Mouse (Mus musculus) hindlimb bud, embryonic 11.5 days (tissue): Measurements from ENCODE around the gene Kctd13.

ENCODE experiments used
- DNase-seq: peaks from one replicate; pipeline ENCODE4 v3.0.0-alpha.2; 2012; ENCODE audit warnings: low read depth, low spot score; ENCODE audit errors: extremely low spot score

Kctd13 gene

DNA sequence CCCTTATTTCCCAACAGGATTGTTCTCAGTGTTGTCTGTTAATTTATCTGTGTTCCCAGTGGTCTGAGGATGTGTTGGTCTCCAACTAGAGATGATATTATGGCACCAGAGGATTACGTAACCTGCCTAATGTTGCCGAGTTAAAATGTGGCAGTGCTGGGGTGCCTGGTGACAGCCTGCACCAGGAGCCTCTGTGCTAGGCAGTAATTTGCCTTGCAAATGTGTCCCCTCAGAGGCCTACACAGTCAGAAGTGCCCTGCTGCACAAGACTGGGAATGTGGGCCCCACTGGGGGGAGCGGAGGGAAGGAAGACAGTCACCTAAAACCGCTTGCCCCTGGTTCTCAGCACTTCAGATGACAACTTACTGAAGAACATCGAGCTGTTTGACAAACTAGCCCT lies 13.1 kb downstream of the Kctd13 start:
- no peak for DNase-seq

DNA sequence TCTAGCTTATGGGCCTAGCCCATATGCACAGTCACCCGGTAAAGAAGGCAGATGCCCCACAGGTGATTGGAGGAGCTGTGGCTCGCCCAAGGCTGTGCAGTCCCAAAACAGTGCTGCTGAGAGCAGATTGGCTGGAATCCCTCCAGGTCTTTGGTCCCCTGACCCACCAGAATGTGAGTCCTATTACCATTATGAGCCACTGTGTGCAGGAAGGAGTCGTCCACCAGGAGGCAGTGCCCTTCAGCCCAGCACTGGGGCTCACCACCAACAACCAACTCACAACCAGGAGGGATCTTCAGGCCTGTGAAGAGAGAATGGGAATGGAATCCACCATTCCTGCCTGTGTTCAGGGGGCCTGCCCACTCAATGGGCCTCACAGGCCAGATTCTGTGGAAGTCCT lies 17.9 kb downstream of the Kctd13 start:
- no peak for DNase-seq

DNA sequence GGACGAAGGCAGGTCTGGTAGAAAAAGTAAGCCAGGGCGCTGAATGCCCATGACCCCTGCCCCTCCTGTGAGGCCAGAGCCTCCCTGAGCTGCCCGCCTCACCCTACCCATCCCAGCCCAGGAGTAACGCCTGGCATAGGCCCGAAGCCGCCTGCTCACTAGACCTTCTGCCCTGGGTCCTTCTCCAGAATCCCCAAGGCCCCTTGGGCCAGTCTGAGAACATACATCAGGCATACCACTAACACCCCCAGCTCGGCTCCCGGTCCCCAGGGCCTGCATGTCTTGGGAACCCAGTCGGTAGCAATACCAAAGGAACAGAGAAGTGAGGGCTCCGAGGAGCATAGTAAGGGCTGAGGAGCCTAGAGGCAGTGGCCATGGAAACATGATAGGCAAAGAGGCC lies 19.9 kb downstream of the Kctd13 start:
- DNase-seq = no peak

DNA sequence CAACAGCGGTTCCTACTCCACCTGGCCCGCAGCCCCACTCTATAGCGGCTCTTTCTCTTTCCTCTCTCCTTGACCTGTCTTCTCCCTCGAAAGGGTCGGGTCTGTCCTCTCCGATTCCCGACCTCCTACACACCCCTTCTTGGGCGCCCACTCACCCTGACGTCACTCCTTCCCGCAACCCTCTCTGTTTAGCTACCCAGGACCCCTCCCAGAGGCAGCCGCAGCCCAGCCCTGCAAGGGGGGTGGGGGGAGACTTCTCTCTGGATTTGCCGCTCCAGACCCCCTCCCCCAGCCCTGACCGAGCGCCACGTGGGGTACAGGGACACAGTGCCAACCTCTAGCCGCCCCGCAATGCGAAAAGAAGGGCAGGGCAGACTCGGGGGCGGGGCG lies 20.7 kb downstream of the Kctd13 start, which contains the start of gene Asphd1:
Gene Asphd1, minus strand, starts transcription at position 180 of the 390 bp plus-strand sequence.
- no peak for DNase-seq

DNA sequence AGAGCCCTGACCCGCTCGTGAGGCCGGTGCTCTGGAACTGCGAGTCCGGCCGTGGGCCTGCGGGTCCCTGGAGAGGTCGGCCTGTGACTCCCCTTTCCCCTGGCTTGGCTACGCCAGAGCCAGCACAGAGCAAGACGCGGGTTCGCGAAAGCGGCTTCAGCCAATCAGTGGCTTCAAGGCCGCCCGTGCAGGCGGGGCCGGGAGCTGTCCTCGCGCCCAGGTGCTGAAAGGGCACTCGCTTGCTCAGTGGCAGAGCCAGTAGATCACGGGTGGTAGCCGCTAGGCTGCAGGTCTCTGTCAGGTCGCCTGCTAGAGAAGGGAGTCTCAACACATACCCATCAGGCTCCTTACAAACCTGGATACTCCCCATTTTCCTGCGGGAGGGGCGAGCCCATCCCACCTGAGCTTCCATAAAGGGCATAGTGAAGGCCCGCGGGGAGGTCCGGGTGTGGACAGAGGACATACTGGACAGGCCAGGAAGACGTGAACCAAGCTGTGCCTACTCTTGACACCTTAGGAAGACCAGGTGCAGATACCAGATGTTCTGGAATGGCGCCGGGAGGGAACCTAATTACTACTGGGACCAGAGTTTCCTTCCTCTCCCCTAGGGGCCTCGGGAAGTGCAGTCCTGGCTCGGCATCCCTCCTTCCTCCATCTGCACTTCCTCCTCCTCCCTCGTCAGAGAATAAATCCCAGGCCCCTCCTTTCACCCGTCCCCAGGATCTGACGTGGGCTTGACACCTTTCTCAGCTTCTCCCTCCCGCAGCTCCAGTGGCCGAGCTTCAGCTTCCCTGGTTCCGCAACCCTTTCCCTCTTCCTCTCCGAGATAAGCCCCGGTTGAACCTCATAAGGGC lies 21.3 kb downstream of the Kctd13 start, which contains the start of gene Sez6l2:
Gene Sez6l2, plus strand, starts transcription at position 771 of the 854 bp plus-strand sequence.
- peak; percentile 57 for DNase-seq

DNA sequence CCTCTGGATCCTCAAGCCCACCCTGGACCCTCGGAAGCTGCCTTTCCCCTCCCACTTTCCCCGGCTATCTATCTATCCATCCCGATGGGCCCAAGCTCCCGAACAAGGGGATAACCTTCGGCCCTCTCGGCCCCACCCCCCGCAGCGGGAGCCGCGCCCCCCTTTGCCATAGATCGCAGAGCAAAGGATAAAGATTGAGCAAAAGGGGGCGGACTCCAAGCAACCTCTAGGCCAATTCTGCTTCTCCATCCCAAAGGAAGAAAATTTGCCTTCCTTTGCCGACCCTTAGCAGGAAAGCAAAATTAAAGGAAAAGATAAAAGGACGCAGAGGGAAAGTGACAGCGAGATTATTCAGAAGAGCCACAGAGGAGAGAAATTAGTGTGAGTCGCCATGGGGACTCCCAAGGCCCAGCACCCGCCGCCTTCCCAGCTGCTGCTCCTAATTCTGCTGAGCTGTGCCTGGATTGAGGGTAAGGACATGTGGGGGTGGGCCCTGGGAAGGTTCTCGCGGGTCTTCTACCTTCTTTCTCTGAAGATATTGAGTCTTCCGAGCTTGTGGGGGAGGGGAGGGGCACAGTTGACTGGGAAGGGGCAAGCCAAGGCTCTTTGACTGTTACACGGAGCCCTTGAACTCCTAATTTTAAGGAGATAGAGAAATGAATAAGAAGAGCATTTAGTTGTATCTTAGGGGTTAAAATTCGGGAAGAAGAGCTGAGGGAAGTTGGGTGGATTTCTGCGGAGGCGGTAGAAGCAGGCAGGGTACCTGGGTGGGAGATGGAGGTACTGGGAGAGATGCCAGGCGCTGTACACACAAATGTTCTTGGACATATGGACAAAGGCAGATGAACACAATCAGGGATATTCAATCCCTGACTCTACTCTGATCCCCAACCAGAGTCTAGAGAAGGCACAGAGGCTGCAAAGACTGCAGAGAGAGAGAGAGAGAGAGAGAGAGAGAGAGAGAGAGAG lies 22.3 kb downstream of the Kctd13 start:
- DNase-seq = no peak

DNA sequence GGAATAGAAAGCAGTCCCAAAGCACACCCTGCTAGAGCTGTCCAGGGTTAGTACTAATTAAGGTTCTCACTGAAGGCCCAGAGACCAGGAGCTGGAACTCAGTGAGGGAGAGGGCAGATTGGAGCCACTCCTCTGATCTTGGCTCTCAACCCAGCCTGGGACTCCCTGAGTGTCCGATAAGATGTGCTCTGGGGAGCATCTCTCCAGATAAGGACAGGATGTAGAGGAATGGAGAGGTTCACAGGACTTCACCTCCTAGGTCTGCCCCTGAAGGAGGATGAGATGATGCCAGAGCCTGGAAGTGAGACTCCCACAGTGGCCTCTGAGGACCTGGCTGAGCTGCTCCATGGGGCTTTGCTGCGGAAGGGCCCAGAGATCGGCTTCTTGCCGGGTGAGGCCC lies 23.1 kb downstream of the Kctd13 start:
- DNase-seq = no peak

DNA sequence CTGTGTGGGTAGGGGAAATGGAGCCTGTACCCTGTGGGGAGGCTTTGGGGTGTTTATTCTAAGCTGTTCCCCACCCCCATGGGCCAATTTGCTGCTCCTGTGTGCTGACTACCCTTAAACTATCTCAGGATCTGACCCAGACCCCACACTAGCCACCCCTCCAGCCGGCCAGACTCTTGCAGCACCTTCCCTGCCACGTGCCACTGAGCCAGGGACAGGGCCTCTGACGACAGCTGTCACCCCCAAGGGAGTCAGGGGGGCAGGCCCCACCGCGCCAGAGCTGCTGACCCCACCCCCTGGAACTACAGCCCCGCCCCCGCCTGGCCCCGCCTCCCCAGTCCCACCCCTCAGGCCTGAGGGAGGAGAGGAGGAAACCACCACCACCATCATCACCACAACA lies 24.0 kb downstream of the Kctd13 start:
- no peak for DNase-seq

DNA sequence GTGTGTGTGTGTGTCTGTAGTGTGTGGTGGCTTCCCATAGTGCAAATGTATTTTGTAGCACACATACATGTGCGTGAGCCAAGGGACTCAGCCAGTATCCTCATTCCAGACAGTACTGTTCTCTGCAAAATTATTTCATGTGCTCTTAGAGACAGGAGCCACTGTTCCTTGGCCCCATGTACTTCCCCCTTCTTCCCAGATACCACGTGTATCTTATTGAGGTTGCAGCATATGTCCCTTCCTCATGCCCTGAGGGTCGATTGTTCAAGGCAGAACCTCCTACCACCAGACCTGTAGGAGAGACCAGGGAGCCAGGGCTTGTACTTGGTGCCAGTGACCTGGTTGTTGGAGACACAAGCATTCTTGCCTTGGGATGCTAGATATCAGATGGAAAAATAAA lies 26.4 kb downstream of the Kctd13 start:
- DNase-seq = no peak

DNA sequence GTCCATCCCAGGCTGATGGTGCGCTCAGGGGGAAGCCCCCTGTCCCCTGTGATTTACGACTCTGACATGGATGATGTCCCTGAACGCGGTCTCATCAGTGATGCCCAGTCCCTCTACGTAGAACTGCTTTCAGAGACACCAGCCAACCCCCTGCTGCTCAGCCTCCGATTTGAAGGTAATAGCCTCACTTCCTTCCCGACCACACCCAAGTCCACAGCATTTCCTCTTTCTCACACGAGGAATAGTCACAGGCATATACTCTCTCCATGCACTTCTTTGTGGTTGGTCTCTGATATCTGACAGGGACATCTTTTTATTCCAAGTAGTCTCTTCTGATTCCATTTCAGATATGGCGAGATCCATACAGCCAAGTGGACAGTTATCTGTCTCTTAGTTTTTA lies 31.1 kb downstream of the Kctd13 start:
- DNase-seq = no peak

DNA sequence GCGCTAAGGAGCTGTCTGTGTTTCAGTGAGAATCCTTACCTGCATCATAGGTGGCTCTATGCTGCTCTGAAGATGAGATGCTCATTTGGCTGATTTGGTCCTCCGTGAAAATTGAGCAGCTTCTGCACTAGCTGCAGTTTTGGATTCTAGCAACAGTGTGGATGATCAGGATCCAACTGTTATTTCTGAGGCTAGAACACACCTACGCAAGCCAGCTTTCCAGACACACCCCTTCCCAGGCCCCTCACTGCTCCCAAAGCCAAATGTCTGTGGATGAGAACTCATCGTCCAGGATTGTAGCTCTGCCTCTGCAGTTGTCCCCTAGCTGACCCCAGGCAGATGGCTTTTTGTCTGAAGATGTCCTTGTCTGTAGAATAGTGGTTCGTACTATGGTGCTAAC lies 32.4 kb downstream of the Kctd13 start:
- DNase-seq = no peak

DNA sequence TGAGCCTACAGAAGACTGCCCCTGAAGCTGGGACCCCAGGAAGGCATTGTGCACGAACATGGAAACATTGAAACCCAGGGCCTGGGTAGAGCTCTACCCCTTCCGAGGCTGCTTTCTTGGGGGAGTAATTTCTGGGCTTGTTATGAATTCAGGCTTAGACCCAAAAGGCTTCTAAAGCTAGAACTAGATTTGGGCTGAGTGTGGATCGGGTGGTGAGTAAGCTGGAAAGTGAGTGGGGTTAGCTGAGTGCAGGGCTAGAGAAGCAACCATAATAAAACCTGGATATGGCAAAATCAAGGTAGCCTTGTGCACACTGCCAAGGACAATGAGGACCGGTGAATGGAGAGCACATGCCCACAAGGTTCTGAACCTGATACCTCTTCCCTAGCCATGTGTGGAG lies 33.3 kb downstream of the Kctd13 start:
- no peak for DNase-seq

DNA sequence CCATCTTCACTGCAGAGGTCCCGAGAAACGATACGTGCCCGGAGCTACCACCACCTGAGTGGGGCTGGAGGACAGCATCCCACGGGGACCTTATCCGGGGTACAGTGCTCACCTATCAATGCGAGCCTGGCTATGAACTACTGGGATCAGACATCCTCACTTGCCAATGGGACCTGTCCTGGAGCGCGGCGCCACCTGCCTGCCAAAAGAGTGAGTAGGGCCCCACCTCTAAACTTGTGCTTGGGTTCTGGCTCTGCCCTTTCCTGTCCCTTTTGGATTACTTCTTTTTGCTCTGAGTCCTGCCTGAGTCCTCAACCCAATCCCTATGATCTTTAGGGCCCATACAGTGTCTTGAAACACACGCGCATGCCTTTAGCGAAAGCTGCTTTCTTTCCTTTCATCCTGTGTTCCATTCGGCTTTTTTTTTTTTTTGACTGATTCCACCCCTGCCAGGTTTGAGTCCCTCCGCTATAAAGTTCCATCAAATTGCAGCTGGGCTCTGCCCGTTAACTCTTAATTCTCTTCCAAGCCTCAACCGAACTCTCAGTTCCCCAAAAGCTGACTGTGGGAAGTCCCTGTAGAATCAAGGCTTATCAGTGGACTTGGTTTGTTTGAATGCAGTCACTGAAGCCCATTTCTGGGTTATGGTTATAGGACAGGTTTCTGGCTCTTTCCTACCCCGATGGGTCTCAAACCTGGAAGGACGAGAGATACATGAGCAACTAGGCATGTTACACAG lies 35.0 kb downstream of the Kctd13 start:
- no peak for DNase-seq

DNA sequence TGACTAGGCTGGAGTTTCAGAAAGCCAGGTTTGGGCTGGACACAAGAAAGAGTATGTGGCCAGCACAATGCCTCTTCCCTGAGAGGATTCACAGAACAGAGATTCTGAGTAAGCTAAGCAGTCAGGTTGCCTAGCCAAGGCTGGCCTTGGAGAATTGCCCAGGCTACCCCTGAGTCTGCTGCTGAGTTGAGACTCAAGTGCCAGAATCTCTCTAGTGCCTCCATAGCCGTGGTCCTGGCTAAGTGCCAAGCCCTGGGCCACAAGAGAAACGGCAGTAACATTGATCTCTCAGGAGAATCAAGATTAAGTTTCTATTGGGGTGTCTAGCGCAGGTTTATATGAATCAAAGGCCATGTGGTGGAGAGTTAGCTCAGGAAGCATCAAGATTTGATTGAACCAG lies 36.9 kb downstream of the Kctd13 start:
- no peak for DNase-seq

DNA sequence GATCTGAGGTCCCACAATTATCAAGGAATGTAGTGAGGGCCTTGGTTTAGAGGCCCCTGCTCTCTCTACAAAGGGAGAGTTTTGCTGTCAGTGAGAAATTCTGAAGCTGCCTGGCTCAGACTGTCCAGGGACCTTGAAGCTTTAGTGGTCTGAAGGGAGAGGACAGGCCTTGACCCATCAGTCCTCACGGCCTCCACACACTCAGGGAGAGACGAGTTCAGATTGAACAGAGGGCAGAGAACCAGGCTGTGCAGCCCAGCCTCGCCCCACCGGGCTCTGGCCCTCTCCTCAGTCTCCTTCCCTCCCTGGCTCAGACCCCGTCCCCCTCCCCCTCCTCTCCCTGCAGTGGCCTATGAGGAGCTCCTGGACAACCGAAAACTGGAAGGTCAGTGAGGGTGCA lies 38.7 kb downstream of the Kctd13 start:
- no peak for DNase-seq

DNA sequence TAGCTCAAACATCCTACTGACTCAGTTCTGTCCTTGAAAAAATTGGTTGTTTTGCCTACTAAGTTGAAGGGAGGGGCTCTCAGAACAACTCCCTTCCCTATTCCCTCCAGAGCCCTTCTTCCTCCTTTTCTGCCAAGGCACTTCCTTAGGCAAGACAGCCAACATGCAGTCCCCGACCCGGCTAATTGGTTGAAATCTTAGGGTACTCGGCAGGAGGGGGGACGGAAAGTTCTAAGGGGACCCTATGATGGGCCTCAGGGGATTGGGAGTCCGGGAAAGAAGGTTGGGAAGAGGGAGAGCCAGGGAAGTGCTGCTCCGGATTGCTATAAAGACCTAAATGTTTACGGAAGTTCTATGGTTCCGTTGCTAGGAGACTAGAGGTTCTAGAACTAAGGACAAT lies 46.8 kb downstream of the Kctd13 start:
- no peak for DNase-seq

DNA sequence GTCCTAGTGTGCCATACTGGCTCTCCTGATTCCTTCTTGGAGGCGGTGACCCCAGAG lies 47.0 kb downstream of the Kctd13 start, which contains the start of gene Cdipt:
Gene Cdipt, plus strand, starts transcription at position 22 of the 57 bp plus-strand sequence.
- DNase-seq = no peak

DNA sequence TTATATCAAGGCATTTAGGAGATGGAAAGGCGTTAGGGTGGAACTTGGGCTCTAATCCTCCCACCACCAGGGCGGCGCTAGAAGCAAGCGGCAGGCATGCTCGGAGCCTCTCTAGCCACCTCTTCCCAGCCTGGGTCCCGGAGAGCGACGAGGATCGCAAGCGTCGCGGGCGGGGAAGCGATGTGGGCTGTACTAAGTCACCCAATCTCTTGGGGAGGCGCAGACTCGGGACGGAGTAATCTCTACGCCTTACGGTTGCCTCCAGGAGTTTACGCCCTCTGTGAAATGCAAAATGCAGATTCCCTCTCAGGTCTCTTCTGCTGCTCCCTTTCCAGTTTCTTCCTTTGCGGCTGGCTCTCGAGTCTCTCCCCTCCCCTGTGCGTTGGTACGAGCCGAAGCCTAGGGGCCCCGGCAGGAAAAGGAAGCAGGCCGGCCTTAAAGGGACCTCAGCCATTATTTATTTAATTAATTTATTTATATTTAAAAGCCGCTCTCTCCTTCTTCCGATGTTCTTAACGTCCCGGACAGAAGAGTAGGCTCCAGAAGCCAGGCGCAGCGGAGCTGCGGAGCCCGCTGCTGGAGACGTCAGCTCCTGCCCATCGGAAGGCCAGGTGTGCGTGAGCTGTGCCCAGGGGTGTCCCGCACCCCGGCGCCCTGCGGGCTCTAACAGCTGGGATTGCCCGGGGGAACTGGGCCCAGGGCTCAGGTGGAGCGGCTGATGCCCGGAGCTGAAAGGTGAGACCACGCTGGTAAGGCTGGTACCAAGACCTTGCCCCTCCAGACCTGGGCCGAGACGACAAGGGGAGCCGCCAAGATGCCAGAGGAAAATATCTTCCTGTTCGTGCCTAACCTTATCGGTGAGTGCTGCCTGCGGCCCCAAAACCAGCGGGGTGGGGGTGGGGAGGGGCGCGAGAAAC lies 47.5 kb downstream of the Kctd13 start, which contains the start of gene Cdiptos:
Gene Cdiptos, minus strand, starts transcription at position 149 of the 917 bp plus-strand sequence.
- peak; percentile 92 for DNase-seq

DNA sequence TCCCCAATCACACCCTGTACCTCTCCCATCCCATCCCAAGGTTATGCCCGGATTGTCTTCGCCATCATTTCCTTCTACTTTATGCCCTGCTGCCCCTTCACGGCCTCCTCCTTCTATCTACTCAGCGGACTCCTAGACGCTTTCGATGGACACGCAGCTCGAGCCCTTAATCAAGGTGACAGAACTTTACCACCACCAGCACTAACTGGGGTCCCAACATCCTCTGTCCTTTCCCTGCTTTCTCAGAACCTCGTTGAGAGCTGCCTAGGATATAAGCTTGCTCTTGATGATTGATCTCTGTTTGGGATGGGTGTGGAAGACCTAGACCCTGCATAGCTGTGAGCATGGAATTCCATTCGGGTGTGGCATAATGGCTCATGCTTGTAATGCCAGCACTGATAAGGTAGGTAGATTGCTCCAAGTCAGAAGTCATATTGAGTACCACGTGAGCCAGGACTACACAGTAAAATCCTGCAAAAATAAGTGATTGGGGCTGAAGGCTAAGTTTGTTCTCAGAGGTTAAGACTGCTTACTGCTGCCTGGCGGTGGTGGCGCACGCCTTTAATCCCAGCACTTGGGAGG lies 48.3 kb downstream of the Kctd13 start:
- no peak for DNase-seq

DNA sequence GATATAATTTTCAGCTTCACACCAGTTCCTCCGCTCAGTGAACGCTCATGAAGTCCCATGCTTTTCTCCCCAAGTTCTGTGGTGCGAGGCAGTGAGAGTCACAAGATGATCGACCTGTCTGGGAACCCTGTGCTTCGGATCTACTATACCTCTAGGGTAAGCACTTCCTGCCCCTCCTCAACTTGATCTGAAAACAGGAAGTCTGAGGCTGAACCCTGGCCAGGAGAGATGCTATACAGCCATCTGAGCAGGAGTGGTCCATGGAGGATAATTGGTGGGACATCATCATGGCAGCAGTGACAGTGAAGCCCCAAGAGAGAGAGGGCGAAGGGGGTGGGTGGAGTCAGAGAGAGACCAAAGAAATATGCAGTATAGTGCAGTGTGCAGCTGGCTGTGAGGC lies 50.2 kb downstream of the Kctd13 start:
- no peak for DNase-seq
